Mouse (Mus musculus): ENCODE data around the gene Abcc8.

DNA sequence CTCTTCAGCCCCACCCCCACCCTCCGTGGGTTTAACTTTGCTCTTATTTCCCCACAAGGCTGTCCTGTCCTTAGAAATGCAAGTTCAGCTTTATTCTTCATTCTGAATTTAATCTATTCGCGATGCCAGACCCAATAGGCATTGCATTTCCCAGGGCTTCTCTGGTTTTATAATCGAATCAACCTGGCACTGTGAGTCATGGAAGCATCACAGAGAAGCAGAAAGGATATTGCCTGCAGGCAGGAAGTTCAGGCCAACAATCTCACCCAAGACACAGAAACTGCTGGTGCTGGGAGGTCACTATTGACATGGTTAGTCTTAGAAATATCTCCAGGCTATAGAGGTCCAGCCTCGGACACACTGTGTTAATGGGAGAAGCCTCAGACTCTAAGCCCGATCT, 30.4 kb upstream of the Abcc8 start:
- TF ChIP-seq MAFK (IDR thresholded peaks at IDR 0.05; ENCODE audit: insufficient replicate concordance, low read length) (no peak), USF1 (IDR thresholded peaks at IDR 0.05; ENCODE audit: low read depth, low read length) (no peak), ETS1 (conservative IDR thresholded peaks at IDR 0.05; ENCODE audit: low read depth, low read length) (no peak), CTCF (conservative IDR thresholded peaks at IDR 0.05 in 1 of 2, IDR thresholded peaks at IDR 0.05 in 1 of 2; ENCODE audit: low read depth in 2 of 2, low read length in 2 of 2) (no peak), ZC3H11A (IDR thresholded peaks at IDR 0.05; ENCODE audit: low read depth, low read length) (no peak), POLR2A (IDR thresholded peaks at IDR 0.05; ENCODE audit: low read depth, low read length) (no peak), SMC3 (IDR thresholded peaks at IDR 0.05; ENCODE audit: low read depth, low read length) (no peak), EP300 (IDR thresholded peaks at IDR 0.05; ENCODE audit: low read length) (no peak), POLR2AphosphoS2 (IDR thresholded peaks at IDR 0.05; ENCODE audit: low read depth, low read length) (no peak), JUND (conservative IDR thresholded peaks at IDR 0.05; ENCODE audit: low read depth, low read length) (no peak), BHLHE40 (IDR thresholded peaks at IDR 0.05; ENCODE audit: low read depth, low read length) (no peak), MEF2A (IDR thresholded peaks at IDR 0.05; ENCODE audit: borderline replicate concordance, low read depth, low read length) (no peak), USF2 (conservative IDR thresholded peaks at IDR 0.05; ENCODE audit: low read depth, low read length) (no peak)

Data from CH12.LX (cell line).